Mouse (Mus musculus) neural tube, embryonic 14.5 days (tissue): Measurements from ENCODE around the gene Lrrc3. TPM values are rescaled to one million over a fixed set of nuclear protein-coding genes. Genes with fewer than 3 reads are reported as not detected.
"Not testable (repeated sequence)": the region's sequence is repeated elsewhere in the genome, so short reads cannot be mapped to it uniquely, and the experiment has no call there.

Experiments used
- ATAC-seq: fragments of 200-750 bp; cut with Nextera tagmentation; 2 replicates; pipeline ENCODE4 v1.8.0; 2017; ENCODE audit warnings: low read depth, mild to moderate bottlenecking, moderate TSS enrichment, moderate library complexity
- H3K27ac ChIP-seq: fragments of 300-500 bp; sonication (generic); 2 replicates; pipeline ENCODE4 v1.5.1; 2014; ENCODE audit warnings: low read depth, mild to moderate bottlenecking, control low read depth, low read length, moderate library complexity, mixed read lengths
- H3K27me3 ChIP-seq: fragments of 300-500 bp; sonication (generic); 2 replicates; pipeline ENCODE4 v1.6.1; 2014; ENCODE audit warnings: low read length; ENCODE audit not compliant: control insufficient read depth, insufficient read depth
- H3K36me3 ChIP-seq: fragments of 300-500 bp; sonication (generic); 2 replicates; pipeline ENCODE4 v1.6.1; 2014; ENCODE audit warnings: low read length, mixed read lengths; ENCODE audit not compliant: control insufficient read depth, insufficient read depth
- H3K4me1 ChIP-seq: fragments of 300-500 bp; sonication (generic); 2 replicates; pipeline ENCODE4 v1.6.1; 2014; ENCODE audit warnings: low read length; ENCODE audit not compliant: control insufficient read depth, insufficient read depth
- H3K4me2 ChIP-seq: fragments of 300-500 bp; sonication (generic); 2 replicates; pipeline ENCODE4 v1.6.1; 2014; ENCODE audit warnings: mild to moderate bottlenecking, low read depth, low read length, control low read depth
- H3K4me3 ChIP-seq: fragments of 300-500 bp; sonication (generic); 2 replicates; pipeline ENCODE4 v1.5.1; 2014; ENCODE audit warnings: low read depth, low read length, control low read depth, mixed read lengths
- H3K9ac ChIP-seq: fragments of 300-500 bp; sonication (generic); replicated peaks from 2 replicates; pipeline ENCODE4 v1.6.1; 2014; ENCODE audit warnings: low read depth, mild to moderate bottlenecking, control low read depth, low read length, mixed read lengths
- H3K9me3 ChIP-seq: fragments of 300-500 bp; sonication (generic); 2 replicates; pipeline ENCODE4 v1.6.1; 2016; ENCODE audit warnings: low read length; ENCODE audit not compliant: control insufficient read depth
- WGBS: fragments of 180-500 bp; shearing (Covaris S2); extraction: QIAGEN DNeasy Blood & Tissue Kit; methylation state at CpG from one replicate; pipeline ENCODE4 v1.1.7; 2014; 5-methylcytosine and 5-hydroxymethylcytosine counted together
- polyA plus RNA-seq: library from polyadenylated mRNA; unstranded; fragments of >200 nt; fragmentation: Nextera tagmentation; extraction: Ambion mirVana; gene quantifications from 2 replicates; pipeline ENCODE4 v1.2.1, GENCODE M21; 2014

The Lrrc3 gene
- polyA plus RNA-seq, result 17.4 and 20.6 TPM in 2 replicates

GRCm38 (mm10) chr10:77902211-77902893 is at the start of gene Lrrc3:
Gene Lrrc3, minus strand, starts transcription at chr10:77902536.
- Histone ChIP-seq H3K9ac (peak within 1 kb of the TSS; percentile 70), H3K4me3 (peak within 1 kb of the TSS; percentile 53)
- ATAC-seq, result peak; percentile 76

GRCm38 (mm10) chr10:77950468-77950867 is 48.1 kb upstream of the Lrrc3 start:
- H3K9me3 ChIP-seq, H3K4me3 ChIP-seq, H3K27me3 ChIP-seq, H3K4me1 ChIP-seq, H3K4me2 ChIP-seq, ATAC-seq, H3K27ac ChIP-seq, H3K36me3 ChIP-seq, H3K9ac ChIP-seq: not testable (repeated sequence)
- WGBS, result 92% methylated on average over 8 of the region's 12 CpGs

More at GRCm38 (mm10) chr10:77902211-77902893, at the start of gene Lrrc3:
- WGBS, result under 1% methylated on average over 34 of the region's 46 CpGs
- Histone ChIP-seq H3K27me3 (no peaks in the 10 kb centered on the region), H3K4me1 (0 out of 2 replicates have a peak, but pooled peaks cover 4% of the 10 kb centered on the region), H3K4me2 (peak within 1 kb of the TSS; percentile 66), H3K27ac (peak within 1 kb of the TSS; percentile 55), H3K9me3 (no peaks in the 10 kb centered on the region), H3K36me3 (no peaks in the 10 kb centered on the region)

GRCm38 (mm10) chr10:77939685-77940084 is 37.3 kb upstream of the Lrrc3 start:
- WGBS, result 83% methylated on average over 2 of the region's 2 CpGs
- Histone ChIP-seq H3K4me2 (no peak overlapping the region), H3K4me3 (no peak overlapping the region), H3K9me3 (no peaks in the 10 kb centered on the region), H3K27ac (no peak overlapping the region), H3K4me1 (no peaks in the 10 kb centered on the region), H3K36me3 (no peaks in the 10 kb centered on the region), H3K9ac (no peak overlapping the region), H3K27me3 (no peaks in the 10 kb centered on the region)
- no peak for ATAC-seq

GRCm38 (mm10) chr10:77927375-77927774 is 25.0 kb upstream of the Lrrc3 start:
- H3K4me1 ChIP-seq, result no peaks in the 10 kb centered on the region
- no peak overlapping the region for H3K4me2 ChIP-seq
- H3K27me3 ChIP-seq, result no peaks in the 10 kb centered on the region
- H3K36me3 ChIP-seq, result no peaks in the 10 kb centered on the region
- H3K9ac ChIP-seq, result no peak overlapping the region
- no peak overlapping the region for H3K4me3 ChIP-seq
- WGBS, result 90% methylated on average over 10 of the region's 10 CpGs
- ATAC-seq, result no peak
- no peak overlapping the region for H3K27ac ChIP-seq
- no peaks in the 10 kb centered on the region for H3K9me3 ChIP-seq

GRCm38 (mm10) chr10:77926140-77926539 is 23.8 kb upstream of the Lrrc3 start:
- 49% methylated on average over 7 of the region's 7 CpGs for WGBS
- H3K36me3 ChIP-seq, result no peaks in the 10 kb centered on the region
- no peaks in the 10 kb centered on the region for H3K9me3 ChIP-seq
- ATAC-seq, result no peak
- H3K4me3 ChIP-seq, result no peak overlapping the region
- H3K4me1 ChIP-seq, result no peaks in the 10 kb centered on the region
- no peak overlapping the region for H3K4me2 ChIP-seq
- H3K9ac ChIP-seq, result no peak overlapping the region
- H3K27ac ChIP-seq, result no peak overlapping the region
- no peaks in the 10 kb centered on the region for H3K27me3 ChIP-seq

GRCm38 (mm10) chr10:77922681-77923080 is 20.3 kb upstream of the Lrrc3 start:
- no peak overlapping the region for H3K4me3 ChIP-seq
- WGBS, result 59% methylated on average over 4 of the region's 4 CpGs
- H3K4me2 ChIP-seq, result no peak overlapping the region
- no peak for ATAC-seq
- H3K27me3 ChIP-seq, result no peaks in the 10 kb centered on the region
- H3K9me3 ChIP-seq, result no peaks in the 10 kb centered on the region
- H3K9ac ChIP-seq, result no peak overlapping the region
- no peaks in the 10 kb centered on the region for H3K4me1 ChIP-seq
- no peaks in the 10 kb centered on the region for H3K36me3 ChIP-seq
- no peak overlapping the region for H3K27ac ChIP-seq

GRCm38 (mm10) chr10:77921009-77921408 is 18.7 kb upstream of the Lrrc3 start:
- no peak for ATAC-seq

GRCm38 (mm10) chr10:77916636-77917335 is 14.4 kb upstream of the Lrrc3 start:
- H3K36me3 ChIP-seq, result no peaks in the 10 kb centered on the region
- no peaks in the 10 kb centered on the region for H3K27me3 ChIP-seq
- no peaks in the 10 kb centered on the region for H3K9me3 ChIP-seq
- no peak overlapping the region for H3K4me2 ChIP-seq
- no peak overlapping the region for H3K4me3 ChIP-seq
- no peak overlapping the region for H3K9ac ChIP-seq
- no peak for ATAC-seq
- H3K4me1 ChIP-seq, result no peaks in the 10 kb centered on the region
- whole genome bisulfite sequencing, result 60% methylated on average over 8 of the region's 8 CpGs
- no peak overlapping the region for H3K27ac ChIP-seq

More at GRCm38 (mm10) chr10:77921009-77921408, 18.7 kb upstream of the Lrrc3 start:
- Histone ChIP-seq H3K9me3 (no peaks in the 10 kb centered on the region), H3K27ac (no peak overlapping the region), H3K9ac (no peak overlapping the region), H3K36me3 (no peaks in the 10 kb centered on the region), H3K27me3 (no peaks in the 10 kb centered on the region), H3K4me3 (no peak overlapping the region), H3K4me2 (no peak overlapping the region), H3K4me1 (no peaks in the 10 kb centered on the region)
- 71% methylated on average over 5 of the region's 5 CpGs for WGBS

GRCm38 (mm10) chr10:77913292-77913691 is 11.0 kb upstream of the Lrrc3 start:
- H3K4me1 ChIP-seq, result no peaks in the 10 kb centered on the region
- H3K4me3 ChIP-seq, result no peak overlapping the region
- H3K36me3 ChIP-seq, result no peaks in the 10 kb centered on the region
- no peak overlapping the region for H3K4me2 ChIP-seq
- no peaks in the 10 kb centered on the region for H3K9me3 ChIP-seq
- no peaks in the 10 kb centered on the region for H3K27me3 ChIP-seq
- no peak for ATAC-seq
- H3K27ac ChIP-seq, result no peak overlapping the region
- H3K9ac ChIP-seq, result no peak overlapping the region
- WGBS, result 83% methylated on average over 4 of the region's 4 CpGs
